Mouse (Mus musculus): ENCODE data around the gene Rbm20.

DNA sequence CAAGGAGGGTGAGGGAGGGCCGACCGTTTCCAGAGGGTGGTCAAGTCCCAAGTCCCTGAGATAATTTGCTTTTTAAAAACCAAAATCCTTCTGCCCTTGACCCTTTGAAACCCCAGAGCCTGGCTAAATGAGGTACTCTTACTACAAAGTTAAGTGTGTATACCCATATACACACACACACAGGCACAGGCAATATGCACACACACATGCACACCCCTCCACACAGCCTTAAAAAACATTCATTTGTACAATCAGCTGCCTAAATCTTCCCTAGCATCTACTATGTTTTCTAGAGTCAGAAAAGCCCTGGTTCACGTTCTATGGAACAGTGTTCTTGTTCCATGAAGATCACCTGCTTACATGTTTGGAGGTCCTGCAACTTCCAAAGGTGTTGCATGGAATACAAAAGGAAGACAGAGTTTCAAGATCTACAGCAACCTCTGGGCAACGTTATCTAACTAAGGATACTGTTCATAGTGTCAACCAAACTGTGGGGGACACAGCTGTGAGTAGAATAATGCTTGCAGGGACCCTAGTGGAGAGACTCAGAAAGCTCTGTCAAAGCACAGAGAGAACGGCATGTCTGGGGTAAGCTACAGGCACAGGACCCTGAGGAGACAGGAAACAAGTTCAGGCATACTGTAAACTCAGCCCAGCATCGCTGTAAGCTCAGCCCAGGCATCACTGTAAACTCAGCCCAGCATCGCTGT lies 97.7 kb downstream of the Rbm20 start:
- no peak for TF ChIP-seq POLR2A (IDR thresholded peaks at IDR 0.05; ENCODE audit: low read depth, low read length)
- TF ChIP-seq CTCF (IDR thresholded peaks at IDR 0.05; ENCODE audit: extremely low read depth, insufficient read depth, insufficient read length, insufficient replicate concordance), result no peak
